Mouse (Mus musculus): ENCODE data around the gene Cdh23. TPM values are rescaled to one million over a fixed set of nuclear protein-coding genes. Genes with fewer than 3 reads are reported as not detected.

Gene Cdh23
- polyA plus RNA-seq, 1 experiment from 2014 or later = 6.8 TPM

DNA sequence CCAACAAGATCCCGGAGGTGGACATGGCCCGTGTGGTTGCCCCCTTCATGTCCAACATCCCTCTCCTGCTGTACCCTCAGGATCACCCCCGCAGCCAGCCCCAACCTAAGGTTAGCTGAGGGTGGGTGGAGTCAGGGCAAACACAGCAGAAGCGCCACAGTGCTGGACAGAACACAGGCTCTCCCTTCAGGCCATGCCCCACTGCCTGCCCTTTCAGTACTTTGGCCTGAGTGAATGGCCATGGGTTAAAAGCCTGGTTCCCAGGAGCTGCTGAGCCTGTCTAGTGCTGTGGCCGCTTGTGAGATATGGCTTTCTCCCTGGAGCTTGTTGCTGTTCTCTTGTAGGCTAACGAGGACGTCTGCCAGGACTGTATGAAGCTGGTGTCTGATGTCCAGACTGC is 401.7 kb downstream of the Cdh23 start:
- 92% methylated on average over 7 of the region's 7 CpGs for WGBS
- H3K9me3 ChIP-seq (ENCODE audit: control insufficient read depth, low read length) = no peaks in the 10 kb centered on the region
- no peak overlapping the region for H3K27ac ChIP-seq
- no peak overlapping the region for H3K4me2 ChIP-seq (replicated peaks)
- H3K4me1 ChIP-seq (replicated peaks; ENCODE audit: control insufficient read depth, insufficient read depth, low read length) = peaks cover 7% of the 10 kb centered on the region; the same call in 1 of the 2 replicates
- no peaks in the 10 kb centered on the region for H3K27me3 ChIP-seq (ENCODE audit: control insufficient read depth, insufficient read depth, low read length)
- peaks cover 74% of the 10 kb centered on the region for H3K36me3 ChIP-seq (replicated peaks; ENCODE audit: control insufficient read depth, insufficient read depth)
- no peak overlapping the region for H3K9ac ChIP-seq
- H3K4me3 ChIP-seq (replicated peaks; ENCODE audit: low read length) = no peak overlapping the region
- DNase-seq (ENCODE audit: low spot score) (no peak), ATAC-seq (ENCODE audit: low FRiP score) (no peak)

DNA sequence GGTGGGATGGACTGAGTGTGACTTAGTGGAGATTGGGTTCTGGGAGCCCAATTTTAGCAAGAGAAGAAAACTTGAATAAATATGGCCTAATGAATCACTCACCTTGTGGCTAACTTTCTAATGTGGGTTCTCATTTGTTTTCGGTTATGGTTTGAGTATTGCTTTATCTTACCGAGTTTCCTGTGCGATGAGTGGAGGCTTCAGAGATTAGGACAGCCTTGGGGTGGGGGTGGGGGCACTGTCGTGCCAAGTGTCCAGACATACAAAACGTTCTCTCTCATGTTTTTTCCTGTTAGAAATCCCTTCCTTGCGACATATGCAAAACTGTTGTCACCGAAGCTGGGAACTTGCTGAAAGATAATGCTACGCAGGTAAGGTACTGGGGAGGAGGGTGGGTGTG is 404.1 kb downstream of the Cdh23 start:
- H3K27ac ChIP-seq = no peak overlapping the region
- no peak for DNase-seq (ENCODE audit: low spot score)
- H3K9ac ChIP-seq = no peak overlapping the region
- no peak overlapping the region for H3K4me3 ChIP-seq (replicated peaks; ENCODE audit: low read length)
- H3K9me3 ChIP-seq (ENCODE audit: control insufficient read depth, low read length) = no peaks in the 10 kb centered on the region
- H3K4me1 ChIP-seq (replicated peaks; ENCODE audit: control insufficient read depth, insufficient read depth, low read length) = peaks cover 9% of the 10 kb centered on the region
- ATAC-seq (ENCODE audit: low FRiP score) = no peak
- peaks cover 51% of the 10 kb centered on the region for H3K36me3 ChIP-seq (replicated peaks; ENCODE audit: control insufficient read depth, insufficient read depth)
- H3K27me3 ChIP-seq (ENCODE audit: control insufficient read depth, insufficient read depth, low read length) = no peaks in the 10 kb centered on the region
- 94% methylated on average over 8 of the region's 8 CpGs for WGBS
- H3K4me2 ChIP-seq (replicated peaks) = no peak overlapping the region

DNA sequence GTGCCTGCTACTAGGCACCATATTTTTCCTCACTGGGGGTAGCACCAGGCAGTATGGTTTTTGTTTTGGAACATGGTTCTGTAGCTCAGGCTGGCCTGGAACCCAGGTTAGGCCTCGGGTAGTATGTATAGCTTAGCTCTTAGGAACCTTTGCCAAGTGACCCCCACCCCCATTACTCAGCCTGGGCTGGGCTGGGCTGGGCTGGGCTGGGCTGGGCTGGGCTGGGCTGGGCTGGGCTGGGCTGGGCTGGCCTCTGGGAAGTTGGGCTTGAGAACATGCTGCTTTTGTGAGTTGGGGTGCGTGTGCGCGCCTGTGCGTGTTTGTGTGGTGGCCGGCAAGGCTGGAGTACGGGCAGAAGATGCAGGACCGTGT is 405.6 kb downstream of the Cdh23 start:
- ATAC-seq (ENCODE audit: low FRiP score) (no peak), DNase-seq (ENCODE audit: low spot score) (no peak)
- WGBS = 87% methylated on average over 8 of the region's 8 CpGs
- H3K4me1 ChIP-seq (replicated peaks; ENCODE audit: control insufficient read depth, insufficient read depth, low read length) = peaks cover 21% of the 10 kb centered on the region
- no peak overlapping the region for H3K9ac ChIP-seq
- no peak overlapping the region for H3K27ac ChIP-seq
- H3K36me3 ChIP-seq (replicated peaks; ENCODE audit: control insufficient read depth, insufficient read depth) = peaks cover 37% of the 10 kb centered on the region
- no peak overlapping the region for H3K4me3 ChIP-seq (replicated peaks; ENCODE audit: low read length)
- H3K4me2 ChIP-seq (replicated peaks) = no peak overlapping the region
- H3K27me3 ChIP-seq (ENCODE audit: control insufficient read depth, insufficient read depth, low read length) = no peaks in the 10 kb centered on the region
- H3K9me3 ChIP-seq (ENCODE audit: control insufficient read depth, low read length) = no peaks in the 10 kb centered on the region

DNA sequence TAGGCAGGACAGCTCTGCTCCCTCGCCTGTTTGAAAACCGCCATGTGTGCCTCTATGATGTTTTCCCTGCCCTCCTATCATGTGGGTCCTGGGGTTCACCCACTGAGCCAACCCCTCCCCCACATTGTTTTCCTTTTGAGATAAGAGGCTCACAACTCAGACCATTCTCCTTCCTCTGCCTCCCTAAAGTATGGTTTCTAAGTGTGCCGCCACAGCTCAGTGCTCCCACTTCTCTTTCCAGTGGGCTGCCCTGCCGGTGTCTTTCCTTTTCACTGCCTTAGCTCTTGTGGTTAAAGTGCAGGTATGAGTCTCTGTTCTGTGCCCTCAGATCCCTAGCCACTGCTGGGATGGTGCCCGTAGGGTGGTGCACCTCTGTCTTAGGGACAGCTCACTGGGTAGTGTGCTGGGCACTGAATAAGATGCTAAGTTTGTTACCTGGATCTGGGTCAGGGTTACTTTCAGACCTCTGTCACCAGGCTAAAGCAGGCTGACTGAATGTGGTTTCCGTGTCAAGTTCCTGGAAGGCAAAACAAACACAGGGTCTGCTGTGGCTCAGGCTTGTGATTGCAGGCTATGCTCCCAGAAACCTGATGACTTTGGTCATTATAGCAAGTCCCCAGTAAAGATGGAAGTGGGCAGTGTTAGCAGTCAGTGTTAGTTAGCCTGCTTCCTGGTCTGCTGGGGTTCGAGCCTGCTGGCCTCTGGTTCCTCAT is 406.1 kb downstream of the Cdh23 start:
- peaks cover 32% of the 10 kb centered on the region for H3K36me3 ChIP-seq (replicated peaks; ENCODE audit: control insufficient read depth, insufficient read depth)
- H3K27ac ChIP-seq = no peak overlapping the region
- H3K9ac ChIP-seq = no peak overlapping the region
- no peak for ATAC-seq (ENCODE audit: low FRiP score)
- no peak for DNase-seq (ENCODE audit: low spot score)
- H3K4me2 ChIP-seq (replicated peaks) = no peak overlapping the region
- peaks cover 26% of the 10 kb centered on the region for H3K4me1 ChIP-seq (replicated peaks; ENCODE audit: control insufficient read depth, insufficient read depth, low read length)
- H3K9me3 ChIP-seq (ENCODE audit: control insufficient read depth, low read length) = no peaks in the 10 kb centered on the region
- H3K27me3 ChIP-seq (ENCODE audit: control insufficient read depth, insufficient read depth, low read length) = no peaks in the 10 kb centered on the region
- WGBS = 68% methylated on average over 7 of the region's 7 CpGs
- no peak overlapping the region for H3K4me3 ChIP-seq (replicated peaks; ENCODE audit: low read length)

DNA sequence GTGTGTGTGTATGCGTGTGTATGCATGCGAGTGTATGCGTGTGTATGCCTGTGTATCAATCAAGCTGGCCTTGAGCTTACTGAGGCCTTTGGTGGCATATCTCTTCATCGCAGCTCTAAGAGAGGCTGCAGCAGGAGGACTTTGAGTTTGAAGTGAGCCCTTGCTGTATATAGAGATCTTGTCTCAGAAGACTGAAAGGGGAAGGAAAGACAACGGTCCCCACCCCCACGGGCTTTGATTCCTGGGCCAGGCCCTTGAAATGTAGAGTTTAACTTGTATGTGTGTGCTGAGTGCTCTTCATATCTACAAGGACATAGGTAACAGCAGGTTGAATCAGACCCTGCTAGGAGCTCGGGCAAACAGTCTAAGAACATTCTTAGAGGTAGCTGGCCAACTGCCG is 407.1 kb downstream of the Cdh23 start:
- Histone ChIP-seq H3K4me1 (replicated peaks; ENCODE audit: control insufficient read depth, insufficient read depth, low read length) (peaks cover 36% of the 10 kb centered on the region), H3K4me2 (replicated peaks) (no peak overlapping the region), H3K4me3 (replicated peaks; ENCODE audit: low read length) (no peak overlapping the region), H3K27me3 (ENCODE audit: control insufficient read depth, insufficient read depth, low read length) (no peaks in the 10 kb centered on the region), H3K36me3 (replicated peaks; ENCODE audit: control insufficient read depth, insufficient read depth) (peaks cover 22% of the 10 kb centered on the region), H3K27ac (no peak overlapping the region), H3K9ac (no peak overlapping the region), H3K9me3 (ENCODE audit: control insufficient read depth, low read length) (no peaks in the 10 kb centered on the region)
- DNase-seq (ENCODE audit: low spot score) (no peak), ATAC-seq (ENCODE audit: low FRiP score) (no peak)
- 89% methylated on average over 8 of the region's 8 CpGs for WGBS

DNA sequence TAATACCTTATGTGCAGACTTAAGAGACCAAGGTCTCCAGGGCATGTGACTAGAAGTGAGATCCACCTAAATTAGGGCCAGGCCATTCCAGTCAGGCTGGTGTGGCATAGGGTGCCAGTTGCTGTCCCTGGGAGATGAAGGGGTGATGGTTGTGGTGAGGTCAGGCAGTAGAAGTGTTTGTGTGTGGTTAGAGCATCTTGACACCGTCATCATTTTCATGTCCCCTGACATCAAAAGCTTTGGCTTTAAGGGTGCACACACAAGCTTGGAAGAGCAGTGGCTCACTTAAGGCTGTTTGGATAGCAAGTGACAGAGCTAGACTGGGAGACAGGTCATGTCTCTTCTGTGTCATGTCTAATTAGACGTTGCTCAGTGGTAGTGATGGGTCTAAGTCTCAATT is 408.6 kb downstream of the Cdh23 start:
- H3K36me3 ChIP-seq (replicated peaks; ENCODE audit: control insufficient read depth, insufficient read depth) = peaks cover 7% of the 10 kb centered on the region
- H3K4me2 ChIP-seq (replicated peaks) = no peak overlapping the region
- H3K9ac ChIP-seq = no peak overlapping the region
- H3K4me3 ChIP-seq (replicated peaks; ENCODE audit: low read length) = no peak overlapping the region
- DNase-seq (ENCODE audit: low spot score) = no peak
- no peaks in the 10 kb centered on the region for H3K9me3 ChIP-seq (ENCODE audit: control insufficient read depth, low read length)
- H3K27me3 ChIP-seq (ENCODE audit: control insufficient read depth, insufficient read depth, low read length) = no peaks in the 10 kb centered on the region
- peaks cover 49% of the 10 kb centered on the region for H3K4me1 ChIP-seq (replicated peaks; ENCODE audit: control insufficient read depth, insufficient read depth, low read length)
- no peak overlapping the region for H3K27ac ChIP-seq
- no peak for ATAC-seq (ENCODE audit: low FRiP score)
- 87% methylated on average over 2 of the region's 2 CpGs for WGBS

DNA sequence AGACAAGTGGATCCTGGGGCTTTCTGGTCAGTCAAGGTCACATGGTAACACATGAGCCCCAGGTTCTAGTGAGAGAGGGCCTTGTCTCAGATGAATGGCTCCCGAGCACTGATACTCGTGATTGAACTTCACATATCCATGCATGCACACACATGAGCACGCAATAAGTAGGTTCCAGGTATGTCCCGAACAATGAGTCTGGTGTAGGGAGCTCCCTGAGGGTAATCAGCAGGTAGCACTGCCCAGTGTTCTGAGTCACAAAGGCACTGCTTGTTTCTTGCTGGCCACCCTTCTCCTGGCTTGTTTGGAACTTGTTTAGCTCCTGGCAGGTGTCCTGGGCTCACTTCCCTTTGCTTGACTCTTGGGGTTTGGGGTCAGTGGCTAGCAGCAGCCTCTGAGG is 409.1 kb downstream of the Cdh23 start:
- Histone ChIP-seq H3K36me3 (replicated peaks; ENCODE audit: control insufficient read depth, insufficient read depth) (peaks cover 2% of the 10 kb centered on the region; the same call in 1 of the 2 replicates), H3K4me3 (replicated peaks; ENCODE audit: low read length) (no peak overlapping the region), H3K9me3 (ENCODE audit: control insufficient read depth, low read length) (no peaks in the 10 kb centered on the region), H3K27me3 (ENCODE audit: control insufficient read depth, insufficient read depth, low read length) (no peaks in the 10 kb centered on the region), H3K4me2 (replicated peaks) (no peak overlapping the region), H3K9ac (no peak overlapping the region), H3K27ac (no peak overlapping the region), H3K4me1 (replicated peaks; ENCODE audit: control insufficient read depth, insufficient read depth, low read length) (peaks cover 55% of the 10 kb centered on the region)
- no peak for DNase-seq (ENCODE audit: low spot score)
- 87% methylated on average over 4 of the region's 4 CpGs for WGBS
- no peak for ATAC-seq (ENCODE audit: low FRiP score)

DNA sequence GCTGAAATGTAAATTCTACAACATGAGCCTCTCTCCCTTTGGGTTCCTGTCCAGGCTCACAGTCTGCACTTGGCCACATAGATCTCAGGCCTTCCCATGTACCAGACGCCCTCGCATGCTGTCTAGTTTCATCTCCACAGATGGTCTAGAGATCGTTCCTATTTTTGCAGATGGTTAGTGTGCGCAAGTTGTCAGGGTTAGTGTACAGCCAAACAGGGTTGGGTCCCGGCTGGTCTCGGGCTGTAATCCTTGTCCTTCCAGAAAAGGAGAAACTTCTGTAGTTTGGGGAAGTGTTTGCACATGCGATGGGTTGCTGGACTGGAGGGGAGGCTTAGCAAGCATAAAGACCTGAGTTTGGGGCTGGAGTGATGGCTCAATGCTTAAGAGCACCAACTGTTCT is 409.7 kb downstream of the Cdh23 start:
- no peaks in the 10 kb centered on the region for H3K27me3 ChIP-seq (ENCODE audit: control insufficient read depth, insufficient read depth, low read length)
- WGBS = 91% methylated on average over 7 of the region's 7 CpGs
- no peaks in the 10 kb centered on the region for H3K9me3 ChIP-seq (ENCODE audit: control insufficient read depth, low read length)
- peak overlapping the region; percentile 88 for H3K27ac ChIP-seq
- DNase-seq (ENCODE audit: low spot score) (no peak), ATAC-seq (ENCODE audit: low FRiP score) (no peak)
- H3K36me3 ChIP-seq (replicated peaks; ENCODE audit: control insufficient read depth, insufficient read depth) = no peaks in the 10 kb centered on the region
- no peak overlapping the region for H3K4me3 ChIP-seq (replicated peaks; ENCODE audit: low read length)
- peak overlapping the region; percentile 51; the same call in 1 of the 2 replicates for H3K4me2 ChIP-seq (replicated peaks)
- H3K4me1 ChIP-seq (replicated peaks; ENCODE audit: control insufficient read depth, insufficient read depth, low read length) = peaks cover 59% of the 10 kb centered on the region
- no peak overlapping the region for H3K9ac ChIP-seq

DNA sequence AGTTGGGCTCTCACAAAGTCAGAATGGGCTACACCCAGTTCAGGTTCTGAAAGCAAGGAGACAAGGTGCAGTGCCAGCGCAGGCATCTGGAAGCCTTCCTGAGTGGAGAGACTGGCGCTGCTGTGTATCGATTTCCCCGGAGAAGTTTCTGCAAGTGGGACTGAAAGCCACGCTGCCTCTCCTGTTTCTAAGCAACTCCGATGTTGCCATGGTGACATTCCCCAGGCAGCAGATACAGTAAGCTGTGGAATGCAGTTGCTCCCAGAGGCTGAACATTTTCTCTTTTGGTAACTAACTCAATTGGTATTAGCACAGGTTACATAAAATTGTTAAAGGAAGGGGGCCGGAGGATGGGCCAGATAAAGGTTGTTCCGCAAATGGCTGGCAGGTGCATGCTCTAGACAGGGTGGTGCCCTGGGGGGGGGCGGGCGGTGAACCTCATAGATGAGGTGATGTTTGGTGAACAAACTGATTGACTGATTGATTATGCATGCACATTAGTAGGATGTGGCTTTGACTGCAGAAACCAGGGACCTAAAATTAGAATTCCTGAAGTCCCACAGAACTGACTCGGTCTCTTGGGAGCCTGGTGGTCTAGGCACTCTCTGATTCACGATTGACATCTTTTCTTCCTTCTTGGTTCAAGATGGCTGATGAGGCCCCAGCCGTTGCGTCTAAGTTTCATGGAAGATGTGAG is 410.5 kb downstream of the Cdh23 start:
- 16% methylated on average over 14 of the region's 14 CpGs for WGBS

More for the DNA sequence above, 410.5 kb downstream of the Cdh23 start:
- Histone ChIP-seq H3K9me3 (ENCODE audit: control insufficient read depth, low read length) (no peaks in the 10 kb centered on the region), H3K27ac (peak overlapping the region; percentile 88), H3K9ac (peak overlapping the region; percentile 44; the same call in 1 of the 2 replicates), H3K4me3 (replicated peaks; ENCODE audit: low read length) (peak overlapping the region; percentile 18), H3K27me3 (ENCODE audit: control insufficient read depth, insufficient read depth, low read length) (no peaks in the 10 kb centered on the region), H3K4me1 (replicated peaks; ENCODE audit: control insufficient read depth, insufficient read depth, low read length) (peaks cover 66% of the 10 kb centered on the region), H3K4me2 (replicated peaks) (peak overlapping the region; percentile 51), H3K36me3 (replicated peaks; ENCODE audit: control insufficient read depth, insufficient read depth) (no peaks in the 10 kb centered on the region)
- DNase-seq (ENCODE audit: low spot score) = peak; percentile 87
- ATAC-seq (ENCODE audit: low FRiP score) = peak; percentile 74

Measured in hindbrain, embryonic 14.5 days (tissue).